Mouse (Mus musculus): ENCODE measurements at regions not wholly inside any gene's neighbourhood (a gene's known extent, or its start where the extent isn't known, plus 50 kb on each side); places are given as distances from the start of the nearest gene placed in this dataset.
A peak's percentile ranks its signal among the peaks of the same experiment; 100 is the strongest.

DNA sequence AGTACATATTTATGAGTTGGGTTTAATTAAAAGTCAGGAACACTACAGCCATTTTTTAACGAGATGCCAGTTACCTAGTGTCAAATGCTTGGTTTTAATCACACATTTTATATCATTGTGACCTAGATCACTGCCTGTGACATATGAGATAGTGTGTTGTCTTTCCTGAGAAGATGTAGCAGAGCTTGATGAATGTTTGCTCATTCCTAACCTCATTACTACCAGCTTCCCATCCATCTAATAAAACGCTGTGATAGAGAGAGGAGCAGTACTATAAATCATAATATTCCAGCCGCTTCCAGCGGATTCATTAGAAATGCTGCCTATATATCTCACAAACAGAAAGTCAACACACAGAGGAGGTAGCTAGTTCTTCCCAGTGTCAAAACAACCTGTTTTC lies 163.6 kb downstream of the Aldoart1 start:
- no peak for DNase-seq

DNA sequence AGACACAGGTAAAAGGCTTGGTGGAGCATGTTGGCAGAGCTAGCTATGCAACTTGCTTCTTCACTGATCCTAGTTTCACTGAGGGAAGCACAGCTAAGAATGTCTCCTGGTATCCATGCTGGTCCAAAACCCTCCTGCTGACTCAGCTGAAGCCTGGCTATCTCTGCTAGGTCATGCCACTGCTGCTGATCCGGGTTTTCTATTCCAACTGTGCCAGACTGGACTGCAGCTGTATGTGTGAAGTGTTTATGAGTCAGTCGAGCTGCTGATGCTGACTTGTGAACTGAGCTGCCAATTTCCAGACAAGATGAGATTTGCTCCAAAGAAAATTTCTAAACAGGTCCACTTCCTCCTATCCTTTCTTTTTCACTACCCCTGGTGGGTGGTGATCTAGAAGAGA lies 178.4 kb downstream of the Aldoart1 start:
- no peak for DNase-seq

DNA sequence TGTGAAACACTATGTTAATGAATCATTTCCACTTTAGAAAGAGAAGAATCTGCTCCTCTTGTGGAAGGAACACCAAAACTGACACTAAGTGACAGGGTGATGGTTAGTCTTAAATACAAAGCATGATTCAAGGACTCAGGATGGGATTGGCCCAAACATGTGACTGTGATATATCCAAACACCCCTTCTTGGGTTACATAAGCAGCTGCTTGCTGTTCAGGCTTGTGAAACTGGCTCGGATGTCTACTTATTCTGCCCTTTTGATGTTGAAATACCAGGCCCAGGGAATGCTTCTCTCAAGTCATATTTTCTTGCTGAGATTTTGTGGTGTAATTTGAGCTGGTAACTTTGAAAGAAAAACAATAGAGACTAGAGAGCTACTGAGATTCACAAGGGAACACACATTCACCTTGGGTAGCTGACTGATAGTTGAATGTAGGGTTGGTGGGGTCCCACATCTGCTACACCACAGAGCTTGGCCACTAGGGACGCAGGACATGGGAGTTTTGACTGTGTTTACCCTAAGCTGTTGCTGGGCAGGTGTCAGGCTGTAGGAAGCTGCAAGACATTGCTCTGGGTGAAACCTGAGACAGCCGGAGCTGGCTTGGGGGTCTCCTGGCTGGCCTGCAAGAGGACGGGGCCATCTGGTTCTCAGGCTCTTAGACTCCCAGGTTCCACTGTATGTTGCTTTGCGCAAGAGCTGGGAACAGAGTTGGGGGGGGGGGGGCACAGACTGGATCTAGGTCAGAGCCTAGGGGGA lies 180.6 kb downstream of the Aldoart1 start:
- DNase-seq: no peak

DNA sequence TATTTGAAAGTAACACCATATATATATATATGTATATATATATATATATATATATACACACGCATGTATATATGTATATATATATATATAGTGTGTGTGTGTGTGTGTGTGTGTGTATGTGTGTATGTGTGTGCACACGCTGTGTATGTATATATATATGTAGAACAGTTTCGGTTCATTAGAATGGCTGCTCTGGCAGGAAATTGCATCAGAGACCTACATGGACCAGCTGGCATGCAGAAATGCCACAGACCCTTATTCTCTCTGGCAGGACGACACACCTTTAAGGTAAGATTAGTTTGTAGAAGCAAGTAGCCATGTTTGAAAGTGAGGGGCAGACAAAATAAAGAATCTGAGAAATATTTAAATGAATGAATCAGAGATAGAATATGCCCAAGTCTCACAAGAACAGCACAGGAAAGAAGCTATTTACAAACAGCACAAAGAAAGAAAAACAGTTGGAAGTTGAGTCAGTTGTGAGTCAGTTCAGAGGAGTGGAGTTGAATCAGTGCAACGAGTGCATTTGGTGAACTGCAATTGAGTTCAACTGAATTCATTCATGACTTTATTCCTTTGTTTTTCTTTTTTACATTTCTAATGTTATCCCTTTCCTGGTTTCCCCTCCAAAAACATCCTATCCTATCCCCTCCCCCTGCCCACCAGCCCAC lies 182.5 kb downstream of the Aldoart1 start:
- no peak for DNase-seq

DNA sequence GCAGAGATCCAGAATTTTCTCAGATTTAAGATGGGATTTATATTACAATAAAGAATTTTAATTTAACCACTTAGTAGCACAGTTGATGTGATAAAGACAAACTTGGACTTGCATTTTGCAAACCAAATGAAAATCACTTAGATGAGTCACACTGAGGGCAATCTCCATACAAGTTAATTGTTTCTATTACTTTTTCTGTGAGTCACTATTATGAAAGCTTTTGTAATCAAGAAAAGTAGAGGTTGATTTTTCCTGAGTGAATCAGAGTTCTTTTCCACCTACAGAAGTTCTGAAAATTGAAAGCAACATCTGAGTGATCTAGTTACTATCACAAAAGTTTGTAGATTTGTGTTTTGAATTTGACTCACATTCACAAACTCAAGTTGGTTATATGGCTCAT lies 188.1 kb downstream of the Aldoart1 start:
- no peak for DNase-seq

DNA sequence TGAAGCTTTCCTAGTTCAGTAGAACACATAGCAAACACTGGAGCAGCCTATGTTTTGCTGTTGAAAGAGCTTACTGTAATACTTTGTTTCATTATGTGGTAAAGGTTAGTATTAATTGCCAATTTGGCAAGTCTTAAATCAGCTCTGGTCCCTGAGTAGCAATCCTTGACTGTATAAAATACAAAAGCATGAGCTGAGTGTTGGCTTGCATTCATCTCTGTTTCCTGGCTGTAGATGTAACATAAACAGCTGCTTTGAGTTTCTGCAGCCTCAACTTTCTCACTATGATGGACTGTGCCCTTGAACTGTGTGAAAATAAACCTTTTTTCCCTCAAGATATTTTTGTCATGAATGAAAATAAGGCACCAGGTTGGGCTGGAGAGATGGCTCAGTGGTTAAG lies 190.0 kb downstream of the Aldoart1 start:
- no peak for DNase-seq

DNA sequence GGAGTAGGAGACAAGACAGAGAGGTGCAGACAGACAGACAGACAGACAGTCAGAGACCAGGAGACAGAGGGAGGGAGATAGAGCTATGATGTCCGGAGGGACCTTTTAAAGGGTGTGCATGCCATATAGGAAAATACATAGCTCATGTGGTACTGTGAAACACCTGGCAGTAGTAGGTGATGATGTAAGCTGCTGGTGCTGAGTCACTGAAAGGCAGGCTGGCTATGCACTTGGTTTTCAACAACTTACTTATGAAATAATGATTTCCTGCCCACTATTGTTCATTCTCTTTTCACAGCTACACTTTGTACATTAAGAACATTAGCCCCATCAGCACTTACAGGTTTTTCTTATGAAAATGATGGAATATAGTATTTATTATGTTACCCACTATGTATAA lies 196.2 kb downstream of the Aldoart1 start:
- DNase-seq: no peak

GRCm38 (mm10) chr4:72647130-72647529 lies 205.3 kb downstream of the Aldoart1 start:
- DNase-seq: no peak

DNA sequence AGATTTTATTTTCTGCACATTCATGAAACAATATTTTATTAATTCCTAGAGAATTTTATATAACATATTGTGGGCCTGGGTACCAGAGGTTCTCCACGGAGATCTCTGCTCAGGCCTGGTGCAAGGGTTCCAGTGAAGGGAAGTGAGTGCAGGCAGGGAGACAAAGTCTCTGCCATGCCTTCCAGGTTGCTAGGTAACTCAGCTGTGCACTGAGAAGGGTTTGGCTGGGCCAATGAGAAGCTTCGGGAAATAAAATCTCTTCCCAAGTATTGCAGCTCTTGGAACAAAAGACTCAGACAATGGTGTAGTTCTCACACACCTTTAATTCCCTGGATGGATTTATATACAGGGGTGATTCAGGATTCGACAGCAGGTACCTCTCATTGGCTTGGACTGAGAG lies 223.0 kb downstream of the Aldoart1 start:
- no peak for DNase-seq

DNA sequence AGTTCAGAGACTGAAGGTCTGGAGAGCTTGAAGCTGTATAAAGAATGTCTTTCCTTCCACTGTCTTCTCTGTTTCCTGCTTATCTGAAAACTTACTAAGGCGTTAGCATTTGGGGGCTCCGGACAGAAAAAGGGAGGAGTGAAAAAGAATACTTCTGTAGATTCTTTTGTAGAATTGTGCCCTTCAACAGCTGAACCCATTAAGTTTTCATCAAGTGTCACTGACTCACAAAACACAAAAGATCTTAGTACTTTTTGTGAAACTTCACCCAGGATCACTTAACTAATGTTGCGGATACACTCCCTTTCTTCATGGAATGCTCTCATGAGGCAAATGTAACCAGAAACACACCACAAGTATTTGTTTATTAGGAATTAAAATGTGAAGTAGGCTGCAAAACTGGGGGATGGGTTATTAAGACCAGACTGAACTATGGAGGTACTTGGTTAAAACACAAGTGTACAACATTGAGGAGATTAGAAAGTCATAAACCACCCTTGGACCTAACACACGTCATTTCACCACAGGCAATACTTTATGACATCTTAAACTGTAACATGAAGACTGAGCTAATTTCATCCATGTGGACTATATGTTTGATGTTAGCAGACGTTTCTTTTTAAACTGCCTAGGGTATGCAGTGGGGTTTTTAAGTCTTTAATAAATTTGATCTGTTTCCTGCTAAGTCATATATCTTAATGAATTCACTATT lies 225.1 kb downstream of the Aldoart1 start:
- no peak for DNase-seq

DNA sequence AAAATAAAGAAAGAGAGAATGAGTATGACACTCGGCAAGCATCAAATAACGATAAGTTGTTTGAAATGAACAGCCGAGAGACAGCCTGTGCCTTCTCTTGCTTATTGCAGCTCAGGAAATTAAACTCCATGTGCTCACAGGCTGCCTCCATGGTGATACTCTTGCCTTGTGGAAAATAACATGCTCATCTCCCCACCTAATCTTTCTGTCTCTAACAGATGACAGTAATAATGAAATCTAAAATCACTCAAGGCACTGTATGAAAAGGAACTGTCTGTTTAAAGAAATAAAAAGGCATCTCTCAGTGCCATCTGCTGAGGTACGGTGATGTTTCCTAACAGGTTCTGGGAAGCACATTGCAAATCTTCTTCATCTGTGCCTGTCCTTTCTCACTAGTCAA lies 247.3 kb downstream of the Aldoart1 start:
- DNase-seq: no peak

DNA sequence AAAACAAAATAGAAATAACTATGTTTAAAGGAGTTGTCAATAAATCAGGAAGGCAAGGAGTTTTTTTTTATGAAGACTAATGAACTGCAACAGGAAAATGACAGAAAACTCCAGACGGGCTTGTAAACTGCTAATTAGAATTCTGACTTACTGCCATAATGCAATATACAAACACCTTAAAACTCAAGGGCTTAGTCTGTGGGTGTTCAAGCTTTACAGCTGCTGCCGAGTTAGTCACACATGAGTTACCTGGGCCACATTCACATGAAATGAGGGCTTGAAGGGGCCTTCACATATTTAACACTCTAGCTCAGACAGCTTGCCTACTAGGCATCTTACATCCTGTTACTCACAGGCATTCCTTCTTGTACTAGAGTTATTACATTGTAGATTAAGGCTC lies 256.9 kb downstream of the Aldoart1 start:
- DNase-seq: no peak

- no peak for DNase-seq
Measured at GRCm38 (mm10) chr4:72592129-72592528, 260.3 kb downstream of the Aldoart1 start.

GRCm38 (mm10) chr4:72574946-72575345 lies 277.5 kb downstream of the Aldoart1 start:
- no peak for DNase-seq

GRCm38 (mm10) chr4:72571924-72572323 lies 280.5 kb downstream of the Aldoart1 start:
- peak; percentile 17 to 30 for DNase-seq

GRCm38 (mm10) chr4:72565186-72565585 lies 287.2 kb downstream of the Aldoart1 start:
- DNase-seq: no peak

DNA sequence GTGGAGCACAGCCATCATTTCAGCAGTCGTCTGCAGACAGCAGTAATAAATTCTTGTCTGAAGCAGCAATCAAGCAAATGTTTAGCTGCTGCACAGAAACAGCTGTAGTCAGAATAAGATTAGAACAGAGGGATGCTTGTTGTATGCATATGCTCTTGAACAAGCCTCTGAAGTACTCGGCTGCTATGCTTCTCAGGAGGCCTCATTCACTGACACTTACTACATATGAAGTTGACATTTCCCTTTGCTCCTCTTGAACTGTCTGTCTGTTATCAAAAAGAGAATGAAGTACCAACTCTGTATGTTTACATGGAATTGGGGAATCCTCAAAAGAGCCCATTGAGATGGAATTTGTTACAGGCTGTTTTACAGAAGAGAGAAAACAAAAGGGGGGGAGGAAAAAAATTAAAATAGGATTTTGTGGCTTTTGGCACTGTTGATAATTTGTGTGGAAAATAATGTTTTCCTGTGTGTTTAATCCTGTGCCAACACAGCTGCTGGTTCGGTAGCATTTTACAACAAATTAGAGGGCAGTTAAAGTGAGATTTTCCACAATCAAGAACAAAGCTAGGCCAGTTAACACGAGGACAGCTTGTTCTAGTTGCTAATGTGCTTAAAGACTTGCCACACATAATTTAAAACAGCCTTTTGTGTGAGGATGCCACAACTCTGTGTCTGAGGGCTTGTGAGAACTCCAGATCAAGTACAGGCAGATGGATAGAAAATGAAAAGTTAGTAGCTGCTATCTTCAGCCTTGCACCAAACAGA lies 289.3 kb downstream of the Aldoart1 start:
- DNase-seq: no peak

DNA sequence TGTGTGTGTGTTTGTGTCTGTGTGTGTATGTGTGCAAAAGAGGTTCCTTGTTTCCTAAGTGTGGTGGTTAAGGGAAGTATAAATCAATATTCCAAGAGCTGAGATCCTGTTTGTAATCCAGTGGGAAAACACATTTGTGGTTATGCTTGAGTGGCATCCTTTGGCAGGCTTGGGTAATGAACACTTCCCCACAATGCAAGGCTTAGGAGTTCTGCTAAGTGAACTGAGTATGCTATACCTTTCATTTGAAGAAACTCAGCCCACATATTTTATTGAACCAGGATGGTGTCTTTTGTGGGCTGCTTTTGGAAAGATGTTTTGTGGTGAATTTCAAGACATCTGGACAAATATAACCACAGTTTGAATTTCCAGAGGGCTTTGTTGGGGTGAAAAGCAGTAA lies 298.2 kb downstream of the Aldoart1 start:
- no peak for DNase-seq

DNA sequence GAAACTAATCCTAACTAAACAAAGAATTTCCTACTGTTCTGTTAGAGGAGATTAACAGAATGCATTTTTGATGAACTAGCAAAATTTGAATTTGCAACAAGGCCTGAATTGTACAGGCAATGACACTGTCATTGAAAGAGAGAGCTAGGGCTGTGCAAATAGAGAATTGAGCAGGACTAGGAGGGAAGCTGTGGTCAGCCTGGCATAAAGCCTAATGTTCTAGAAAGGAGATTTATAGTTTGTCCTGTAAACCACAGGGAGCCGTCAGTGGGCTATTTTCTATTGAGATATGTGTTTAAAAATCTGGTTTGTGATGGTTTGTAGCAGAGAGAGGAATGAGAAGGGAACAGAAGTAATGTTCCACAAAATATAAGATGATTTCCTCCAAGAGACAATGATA lies 317.9 kb downstream of the Aldoart1 start:
- no peak for DNase-seq

DNA sequence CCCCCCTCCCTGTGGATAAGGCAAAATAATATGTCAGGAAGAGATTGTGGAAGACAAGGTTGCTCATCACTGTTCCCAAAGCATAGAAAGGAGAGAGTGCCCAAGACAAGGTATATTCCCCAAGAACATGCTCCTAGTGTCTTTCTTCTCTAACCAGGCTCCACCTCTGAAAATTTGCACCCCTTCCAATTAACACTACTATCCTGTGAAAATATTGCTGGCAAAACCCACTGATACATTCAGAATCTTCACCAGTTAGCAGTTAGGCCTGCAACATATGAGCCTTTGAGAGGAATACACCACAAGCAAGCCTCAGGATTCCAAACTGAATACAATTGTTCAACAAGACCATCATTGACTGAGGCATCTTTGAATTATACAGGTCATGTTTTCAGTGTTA lies 323.9 kb upstream of the Tle1 start:
- no peak for DNase-seq

DNA sequence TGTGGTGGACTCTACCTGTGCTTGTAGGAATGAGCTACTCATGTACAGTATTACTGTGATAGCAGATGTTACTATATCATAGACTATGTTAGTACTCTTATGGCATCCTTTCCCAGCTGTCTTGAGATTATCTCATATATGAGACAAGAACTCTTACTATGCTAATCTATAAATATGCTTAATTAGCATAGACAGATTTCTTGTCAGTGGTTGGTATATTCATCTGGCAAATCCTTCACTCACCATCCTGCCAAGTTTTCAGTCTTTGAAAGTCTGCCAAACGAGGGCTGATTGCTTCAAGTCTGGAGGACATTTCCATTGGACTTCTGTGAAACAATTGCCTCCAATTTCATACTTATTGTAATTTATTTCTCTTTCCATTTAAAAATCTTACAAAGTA lies 323.4 kb upstream of the Tle1 start:
- peak; percentile 80 to 88 for DNase-seq

DNA sequence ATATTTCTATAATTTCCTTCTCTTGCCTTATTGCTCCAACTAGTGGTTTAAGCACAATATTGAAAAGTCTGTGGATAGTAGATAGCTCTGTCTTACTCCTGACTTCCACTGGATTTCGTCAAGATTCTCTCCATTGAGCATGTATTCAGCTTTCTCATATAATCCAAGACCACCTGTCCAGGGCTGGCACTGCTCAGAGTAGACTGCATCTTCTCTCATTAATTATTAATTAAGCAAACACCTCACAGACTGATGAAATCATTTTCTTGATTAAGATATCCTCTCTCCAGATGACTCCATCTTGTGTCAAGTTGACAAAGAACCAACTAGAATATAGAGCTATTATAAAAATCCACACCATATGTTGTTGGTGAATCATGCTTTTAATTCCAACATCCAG lies 310.5 kb upstream of the Tle1 start:
- no peak for DNase-seq

- DNase-seq: no peak
Measured at GRCm38 (mm10) chr4:72481748-72482147, 281.0 kb upstream of the Tle1 start.

Measured in cerebellum, postnatal 25 days (tissue).